Mouse (Mus musculus) c-Kit-positive CD71-positive TER-119-positive erythroid progenitor cells, embryonic 14.5 days (primary cell): ENCODE results near the gene Camkk1.
A peak's percentile ranks its signal among the peaks of the same experiment; 100 is the strongest.

Experiments
- DNase-seq: peaks from one replicate; pipeline ENCODE4 v3.0.0-alpha.2; 2013; ENCODE audit warnings: low spot score

Gene Camkk1

DNA sequence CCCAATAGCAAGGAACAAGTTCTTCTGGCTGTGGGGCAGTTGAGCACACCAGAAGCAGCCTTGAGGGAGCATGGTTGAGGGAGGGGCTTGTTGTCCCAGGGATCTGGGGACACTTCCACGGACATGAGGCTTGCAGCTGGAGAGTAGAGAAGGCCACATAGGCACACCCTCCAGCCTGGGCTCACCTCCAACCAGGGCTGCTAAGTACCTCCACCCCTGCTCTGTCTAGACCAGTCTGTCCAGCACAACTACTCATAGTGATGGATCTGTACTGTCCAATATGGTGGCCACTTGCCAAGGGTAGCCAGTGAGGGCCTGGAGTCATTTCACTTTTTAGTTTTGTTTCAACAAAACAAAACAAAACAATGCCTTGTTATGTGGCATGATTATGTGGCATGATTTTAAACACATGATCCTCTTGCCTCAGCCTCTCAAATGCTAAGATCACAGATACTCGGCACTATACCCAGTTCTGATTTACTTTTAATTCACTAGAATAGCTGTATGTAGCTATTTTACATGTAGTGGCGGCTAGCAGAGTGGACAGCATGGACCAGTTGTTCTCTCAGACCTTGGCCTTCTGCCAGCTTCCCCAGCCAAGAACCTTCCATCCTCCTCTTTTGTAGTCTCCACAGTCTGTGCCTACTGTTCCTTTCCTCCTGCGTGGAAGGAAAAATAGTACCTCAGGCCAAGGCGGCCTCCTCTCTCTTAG is 3.3 kb upstream of the Camkk1 start:
- no peak for DNase-seq

DNA sequence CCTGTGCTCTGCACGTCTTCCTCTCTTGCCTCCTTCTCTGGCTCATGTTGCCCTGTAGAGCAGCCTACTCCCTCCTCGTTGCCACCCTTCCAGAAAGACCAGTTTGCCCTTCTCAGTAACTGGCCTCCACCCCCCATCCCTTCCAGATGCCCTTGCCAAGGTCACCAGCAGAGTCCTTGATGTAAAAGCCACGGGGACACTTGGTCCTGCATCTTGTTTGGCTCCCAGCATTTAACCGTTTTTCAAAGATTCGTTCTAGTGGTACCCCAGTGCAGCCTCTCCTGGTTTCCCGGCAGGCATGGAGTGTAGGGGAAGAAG is 2.7 kb upstream of the Camkk1 start:
- DNase-seq, result no peak

DNA sequence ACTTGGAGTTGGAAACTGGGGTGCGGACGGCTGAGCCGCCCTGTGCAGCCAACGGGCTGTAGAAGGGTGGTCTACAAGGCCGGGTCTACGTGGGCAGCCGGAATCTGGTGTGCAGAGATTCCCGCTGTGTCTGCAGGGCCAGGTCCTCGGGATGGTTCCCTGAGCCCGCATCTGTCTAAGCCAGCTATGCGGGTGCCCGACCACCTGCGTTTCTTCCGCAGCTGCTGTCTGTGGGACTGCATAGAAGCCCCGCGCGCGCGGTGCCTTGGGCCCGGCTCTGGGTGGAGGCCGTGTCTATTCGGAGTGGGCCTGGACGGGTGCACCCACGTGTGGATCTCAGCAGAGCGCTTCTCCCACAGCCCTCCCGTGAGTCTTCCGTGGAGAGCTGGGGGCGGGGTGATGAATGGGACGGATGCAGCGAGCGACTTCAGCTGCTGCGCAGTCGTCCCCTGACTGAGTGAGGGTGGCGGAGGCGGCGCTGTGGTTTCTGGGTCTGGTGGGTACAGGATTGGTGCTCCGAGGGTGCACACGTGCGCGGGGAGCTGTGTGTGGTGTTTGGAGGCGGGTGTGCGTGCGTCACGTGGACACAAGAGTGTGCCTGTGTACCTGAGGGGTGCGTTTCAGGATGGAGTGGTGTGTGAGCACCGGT is 463 bp downstream of the Camkk1 start:
- no peak for DNase-seq

DNA sequence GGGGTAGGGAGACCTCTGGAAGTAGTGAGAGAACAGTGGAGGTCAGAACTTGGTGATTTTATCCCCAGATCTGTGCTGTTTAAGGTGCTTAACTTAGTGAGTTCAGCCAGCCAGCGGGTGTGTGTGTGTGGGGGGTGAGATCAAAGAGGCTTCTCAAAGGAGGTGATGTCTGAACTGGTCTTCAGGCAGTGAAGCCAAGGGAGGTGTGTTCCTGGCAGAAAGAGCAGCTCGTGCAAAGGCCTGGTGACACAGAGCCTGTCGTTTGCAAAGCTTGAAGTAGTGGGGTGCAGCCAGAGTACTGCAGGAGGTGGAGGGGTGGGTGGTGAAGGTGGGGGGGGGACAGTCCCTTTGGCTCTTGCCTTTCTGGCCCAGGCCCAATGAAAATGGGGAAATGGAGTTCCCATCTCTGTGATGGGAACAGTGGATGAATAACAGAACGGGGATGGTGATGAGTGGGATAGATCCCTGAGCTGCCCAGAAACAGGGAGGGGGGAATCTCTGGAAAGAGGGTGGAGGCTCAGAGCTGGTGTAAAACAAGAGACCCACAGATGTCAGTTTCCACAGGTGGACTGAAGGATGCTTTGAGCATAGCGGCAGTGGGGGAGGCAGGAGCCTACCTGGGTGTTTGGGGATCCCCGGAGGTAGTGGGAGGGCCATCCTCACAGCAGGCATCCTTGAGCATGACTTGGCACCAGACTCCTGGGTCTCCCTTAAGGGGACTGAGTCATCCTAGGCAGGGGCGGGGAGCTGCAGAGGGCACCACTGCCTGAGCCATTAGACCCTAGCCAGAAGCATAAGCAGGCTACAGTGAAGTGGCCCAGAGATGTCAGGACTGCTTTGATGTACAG is 2.4 kb downstream of the Camkk1 start:
- no peak for DNase-seq

DNA sequence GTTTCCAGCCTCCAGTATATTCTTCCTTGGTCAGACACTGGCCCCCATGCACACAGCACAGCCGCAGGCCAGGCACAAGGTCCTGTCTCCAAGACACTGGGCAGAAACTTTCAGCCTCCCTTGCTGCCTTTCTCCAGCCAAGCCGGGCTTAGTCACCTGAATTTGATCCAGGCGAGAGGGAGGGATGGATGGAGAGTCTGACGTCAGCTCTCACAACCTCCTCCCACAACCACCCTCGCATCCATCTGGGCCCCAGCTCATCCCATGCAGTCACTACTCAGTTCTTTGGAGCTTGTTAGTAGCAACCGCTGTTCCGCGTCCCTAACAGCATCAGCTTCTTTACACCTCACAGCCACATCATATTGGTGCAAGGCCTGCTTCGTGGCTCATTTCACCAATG is 4.3 kb downstream of the Camkk1 start:
- DNase-seq, result no peak

DNA sequence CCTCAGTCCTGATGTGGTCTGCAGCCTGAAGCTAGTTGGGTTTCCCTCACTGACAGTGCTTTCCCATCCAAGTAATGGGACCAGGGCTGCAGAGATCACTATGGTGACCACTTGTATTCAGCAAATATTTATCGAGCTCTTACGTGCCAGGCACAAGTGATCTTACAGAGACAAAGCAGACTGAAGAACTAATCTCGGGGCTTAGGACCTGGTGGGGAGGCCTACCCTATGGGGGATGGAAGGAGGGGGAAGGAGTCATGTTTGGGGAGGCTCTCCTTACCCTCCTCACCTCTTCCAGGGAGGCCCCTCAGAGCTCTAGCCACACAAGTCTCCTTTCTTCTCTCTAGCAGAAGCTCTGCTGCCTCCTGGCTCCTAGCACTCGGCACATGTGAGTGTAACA is 5.0 kb downstream of the Camkk1 start:
- no peak for DNase-seq

DNA sequence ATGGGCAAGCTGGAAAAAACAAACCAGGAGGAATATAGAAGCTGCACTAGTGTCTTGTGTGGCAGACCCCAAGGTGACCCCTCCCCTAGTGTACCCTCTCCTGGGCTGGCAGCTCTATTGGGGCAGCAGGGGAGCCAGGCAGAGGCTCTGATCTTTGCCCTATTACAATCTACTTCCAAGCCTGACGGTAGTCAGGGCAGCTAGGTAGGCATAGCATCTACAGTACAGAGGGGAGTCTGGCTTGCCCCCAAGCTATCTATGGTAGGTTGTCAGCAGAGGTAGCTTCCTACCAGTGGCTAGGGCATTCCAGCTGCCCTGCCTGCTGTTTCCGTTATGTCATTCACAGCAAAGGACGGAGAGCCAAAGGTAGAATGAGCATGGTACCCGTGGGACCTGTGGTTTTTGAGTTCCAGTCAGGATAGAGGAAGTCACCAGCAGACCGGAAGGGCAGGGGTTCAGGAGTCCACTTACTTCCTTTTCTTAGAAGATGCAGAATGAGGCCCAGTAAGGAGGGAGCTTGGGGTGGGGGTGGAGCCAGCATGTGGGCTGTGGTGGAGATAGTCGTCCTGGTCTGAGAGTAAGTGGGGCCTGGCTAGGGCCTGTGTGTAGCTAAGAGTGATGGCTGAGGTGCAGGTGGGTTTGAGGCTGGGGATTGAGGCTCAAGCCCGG is 5.6 kb downstream of the Camkk1 start:
- no peak for DNase-seq

DNA sequence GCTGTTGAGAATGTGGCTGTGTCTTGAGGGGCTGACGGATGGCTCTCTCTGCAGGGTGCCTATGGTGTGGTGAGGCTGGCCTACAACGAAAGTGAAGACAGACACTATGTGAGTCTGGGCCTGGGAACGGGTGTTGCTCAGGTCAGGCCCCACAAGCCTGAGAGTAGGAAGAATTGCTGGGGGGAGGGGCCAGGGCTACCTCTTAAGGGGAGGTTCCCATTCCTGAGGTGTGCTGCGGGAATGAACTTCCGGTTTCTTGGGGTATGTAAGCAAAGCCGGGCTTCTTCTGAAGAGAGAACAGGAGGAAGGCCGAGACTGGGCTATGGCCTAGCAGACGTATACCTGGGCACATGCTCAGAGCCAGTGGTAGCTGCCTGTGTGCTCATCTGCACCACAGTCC is 8.2 kb downstream of the Camkk1 start:
- no peak for DNase-seq

DNA sequence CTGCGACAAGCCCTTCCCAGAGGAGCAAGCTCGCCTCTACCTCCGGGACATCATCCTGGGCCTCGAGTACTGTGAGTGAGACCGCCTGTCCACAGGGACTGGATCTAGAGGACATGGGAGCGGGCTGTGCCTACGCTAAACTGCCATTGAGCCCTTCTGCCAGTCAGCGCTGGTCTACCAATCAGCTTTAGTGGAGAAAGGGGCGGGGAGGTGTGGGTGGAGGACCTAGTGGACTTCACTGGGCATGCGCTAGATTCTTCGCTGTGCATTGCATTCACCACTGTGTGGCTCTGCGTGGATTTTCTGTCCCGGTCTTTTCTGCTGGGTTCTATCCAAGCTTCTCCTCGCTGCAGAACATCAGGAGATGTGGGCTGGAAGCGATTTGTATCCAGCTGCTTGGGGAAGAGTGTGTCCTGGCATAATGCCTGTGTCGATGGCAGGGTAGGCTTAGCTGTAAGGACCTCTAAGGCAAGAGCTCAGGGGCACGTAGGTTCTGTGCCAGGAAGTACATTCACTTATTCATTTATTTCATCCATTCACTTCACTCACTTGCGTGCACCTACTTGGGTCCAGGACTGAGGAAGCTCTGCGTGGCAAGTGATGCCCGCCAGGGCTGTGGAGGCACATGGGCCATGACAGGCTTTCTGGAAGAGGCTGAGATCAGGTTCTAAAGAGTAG is 12.2 kb downstream of the Camkk1 start:
- DNase-seq, result peak; percentile 73

DNA sequence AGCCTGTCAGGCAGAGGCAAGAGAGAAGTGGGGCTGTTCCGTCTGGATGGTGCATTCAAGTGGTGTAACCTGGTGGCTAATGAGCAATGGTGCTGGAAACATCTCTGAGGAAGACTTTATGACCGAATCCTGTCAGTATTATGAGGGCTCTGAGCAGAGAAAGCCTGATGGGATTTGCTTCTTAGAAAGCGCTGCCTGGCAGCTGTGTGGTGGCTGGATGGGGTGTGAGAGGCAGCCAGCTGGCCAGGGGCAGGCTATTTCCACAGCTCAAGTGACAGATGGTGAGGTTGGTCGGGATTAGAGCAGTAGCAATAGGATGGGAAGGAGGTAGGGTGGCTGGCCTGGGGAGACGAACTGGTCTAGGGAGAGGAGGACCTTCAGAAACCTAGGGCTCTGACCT is 12.7 kb downstream of the Camkk1 start:
- no peak for DNase-seq

DNA sequence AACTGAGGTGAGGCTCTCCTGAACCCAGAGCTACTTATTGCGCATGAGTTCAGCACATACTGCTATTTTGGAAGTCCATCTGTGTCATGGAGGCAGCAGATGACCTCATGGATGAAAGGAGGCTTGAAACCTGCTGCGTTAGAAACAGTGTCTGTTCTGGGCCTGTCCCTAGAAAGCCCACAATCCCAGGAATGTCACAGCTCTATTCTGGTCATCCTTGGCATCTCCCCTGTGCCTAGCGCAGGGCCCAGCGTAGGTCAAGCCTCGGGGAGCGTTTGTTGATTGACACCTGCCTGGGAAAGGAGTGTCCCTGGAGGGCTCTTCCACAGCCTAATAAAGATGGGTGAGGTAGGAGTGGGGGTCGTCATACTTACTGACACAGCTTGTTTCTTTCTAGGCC is 17.3 kb downstream of the Camkk1 start:
- DNase-seq, result no peak

DNA sequence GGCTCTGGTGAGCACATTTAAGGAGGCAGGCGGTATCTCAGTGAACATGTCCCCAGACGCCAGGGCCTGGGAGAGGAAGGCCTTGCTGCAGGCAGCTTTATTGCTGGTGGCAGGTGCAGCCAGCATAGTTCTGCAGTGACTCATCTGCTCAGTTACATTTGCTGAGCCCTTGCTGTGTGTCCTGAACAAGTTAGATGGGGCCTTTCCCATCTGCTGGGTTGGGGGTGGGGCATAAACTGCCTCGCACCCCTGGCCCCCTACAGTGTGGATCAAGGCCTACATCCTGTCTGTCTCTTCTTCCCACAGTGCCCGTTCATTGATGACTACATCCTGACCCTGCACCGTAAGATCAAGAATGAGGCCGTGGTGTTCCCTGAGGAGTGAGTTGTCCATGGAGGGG is 18.1 kb downstream of the Camkk1 start:
- DNase-seq, result no peak

DNA sequence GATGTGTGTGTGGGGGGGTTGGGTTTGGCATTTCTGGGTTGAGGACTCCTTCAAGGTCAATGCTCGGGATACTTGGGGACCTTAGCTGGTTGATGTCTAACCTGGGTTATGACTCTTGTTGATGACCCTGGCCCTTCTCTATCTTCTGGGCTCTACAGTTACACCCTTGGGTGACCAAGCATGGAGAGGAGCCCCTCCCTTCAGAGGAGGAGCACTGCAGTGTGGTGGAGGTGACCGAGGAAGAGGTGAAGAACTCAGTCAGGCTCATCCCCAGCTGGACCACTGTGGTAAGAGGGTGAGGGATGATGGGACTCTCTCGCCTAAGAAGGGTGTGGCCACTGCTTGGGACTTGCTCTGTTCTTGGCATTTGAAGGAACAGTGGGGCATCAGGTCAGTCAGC is 18.9 kb downstream of the Camkk1 start:
- DNase-seq, result no peak

DNA sequence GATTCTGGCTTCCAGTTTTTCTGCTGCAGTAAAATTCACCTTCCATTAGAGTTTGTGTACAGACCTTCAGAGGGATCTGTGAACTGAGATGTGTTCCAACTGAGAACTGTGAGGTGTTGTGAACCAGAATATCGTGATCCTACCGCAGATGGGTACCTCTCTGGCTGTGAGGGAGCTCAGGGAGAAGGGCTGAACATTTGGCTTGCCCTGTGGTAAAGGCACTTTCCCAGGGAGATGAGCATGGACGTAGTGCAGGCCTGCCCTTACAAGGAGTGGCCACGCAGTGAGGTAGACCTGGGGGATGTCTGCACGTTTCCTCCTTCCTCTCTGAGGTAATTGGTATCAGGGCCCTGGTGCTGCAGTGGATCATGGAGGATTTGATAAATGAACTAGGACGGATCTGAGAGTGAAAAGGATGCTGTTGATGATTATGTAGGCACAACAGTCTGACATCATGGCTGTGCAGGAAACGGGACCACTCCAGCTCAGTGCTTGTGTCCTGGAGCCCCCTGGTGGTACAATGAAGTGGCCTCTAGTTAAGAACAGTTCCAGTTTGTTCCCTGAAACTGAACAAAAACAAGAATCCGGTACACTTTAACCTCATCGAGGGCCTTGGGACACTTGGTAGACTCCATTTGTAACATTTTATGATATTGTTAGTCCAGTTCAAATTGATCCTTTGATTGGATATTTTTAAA is 20.4 kb downstream of the Camkk1 start:
- no peak for DNase-seq

DNA sequence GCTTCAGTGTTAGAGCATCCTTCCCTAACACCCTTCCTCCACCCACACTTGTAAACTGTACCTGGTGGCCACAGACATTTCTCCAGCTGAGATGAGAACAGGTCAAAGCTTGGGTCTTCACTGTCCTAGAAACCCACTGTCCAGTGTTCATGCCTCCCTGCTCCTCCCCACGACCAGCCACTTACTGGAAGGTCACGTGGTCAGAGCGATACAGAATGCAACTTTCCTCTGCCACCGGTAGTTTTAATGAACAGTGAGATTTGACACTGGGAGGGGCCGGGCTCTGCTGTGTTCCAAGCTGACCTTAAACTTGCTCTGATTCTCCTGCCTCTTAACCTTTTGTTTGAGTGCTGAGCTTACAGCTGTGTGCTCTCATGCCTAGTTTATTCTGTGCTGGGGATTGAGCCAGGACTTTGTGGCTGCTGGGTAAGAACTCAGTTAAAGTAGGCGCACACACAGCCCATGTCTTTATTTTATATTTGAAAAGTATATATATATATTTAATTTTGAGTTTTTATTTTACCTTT is 25.5 kb downstream of the Camkk1 start:
- DNase-seq, result no peak

DNA sequence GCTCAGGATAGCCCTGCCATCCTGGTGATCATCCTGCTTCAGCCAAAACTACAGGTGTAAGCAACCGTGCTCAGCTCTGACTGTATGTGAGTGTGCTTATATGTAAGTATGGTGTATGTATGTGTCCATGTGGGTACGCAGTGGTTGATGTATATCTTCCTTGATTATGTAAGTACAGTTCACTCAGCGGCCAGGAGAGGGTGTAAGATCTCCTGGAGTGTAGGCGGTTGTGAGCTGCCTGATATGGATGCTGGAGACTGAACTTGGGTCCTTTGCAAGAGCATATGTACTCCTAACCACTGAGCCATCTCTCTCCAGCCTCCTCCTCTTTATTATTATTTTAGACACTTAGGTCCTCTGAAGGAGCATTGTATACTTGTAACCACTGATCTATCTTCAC is 26.0 kb downstream of the Camkk1 start:
- DNase-seq, result no peak

DNA sequence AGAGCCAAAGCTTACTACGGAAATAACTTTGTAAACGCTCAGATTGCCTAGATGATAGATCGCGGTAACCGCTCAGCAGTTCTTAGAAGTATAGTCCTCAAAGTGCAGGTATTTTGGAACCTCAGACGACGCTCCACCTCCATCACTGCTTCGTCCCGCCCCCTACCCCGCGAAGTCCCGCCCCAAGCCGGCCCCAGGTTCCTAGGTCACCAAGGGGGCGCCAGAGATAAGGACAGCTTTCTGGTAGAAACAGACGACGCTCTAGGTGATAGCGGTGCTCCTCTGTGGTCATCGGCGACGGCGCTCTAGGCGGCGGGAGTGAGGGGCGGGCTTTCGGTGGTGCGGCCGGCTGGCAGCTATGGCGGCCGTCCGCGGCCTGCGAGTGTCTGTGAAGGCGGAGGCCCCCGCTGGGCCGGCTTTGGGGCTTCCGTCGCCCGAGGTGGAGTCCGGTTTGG is 28.8 kb downstream of the Camkk1 start, which contains the start of gene Ncbp3:
TSS of gene Ncbp3 (plus strand) at position 242 of the 455 bp plus-strand sequence.
- peak; percentile 97 for DNase-seq

DNA sequence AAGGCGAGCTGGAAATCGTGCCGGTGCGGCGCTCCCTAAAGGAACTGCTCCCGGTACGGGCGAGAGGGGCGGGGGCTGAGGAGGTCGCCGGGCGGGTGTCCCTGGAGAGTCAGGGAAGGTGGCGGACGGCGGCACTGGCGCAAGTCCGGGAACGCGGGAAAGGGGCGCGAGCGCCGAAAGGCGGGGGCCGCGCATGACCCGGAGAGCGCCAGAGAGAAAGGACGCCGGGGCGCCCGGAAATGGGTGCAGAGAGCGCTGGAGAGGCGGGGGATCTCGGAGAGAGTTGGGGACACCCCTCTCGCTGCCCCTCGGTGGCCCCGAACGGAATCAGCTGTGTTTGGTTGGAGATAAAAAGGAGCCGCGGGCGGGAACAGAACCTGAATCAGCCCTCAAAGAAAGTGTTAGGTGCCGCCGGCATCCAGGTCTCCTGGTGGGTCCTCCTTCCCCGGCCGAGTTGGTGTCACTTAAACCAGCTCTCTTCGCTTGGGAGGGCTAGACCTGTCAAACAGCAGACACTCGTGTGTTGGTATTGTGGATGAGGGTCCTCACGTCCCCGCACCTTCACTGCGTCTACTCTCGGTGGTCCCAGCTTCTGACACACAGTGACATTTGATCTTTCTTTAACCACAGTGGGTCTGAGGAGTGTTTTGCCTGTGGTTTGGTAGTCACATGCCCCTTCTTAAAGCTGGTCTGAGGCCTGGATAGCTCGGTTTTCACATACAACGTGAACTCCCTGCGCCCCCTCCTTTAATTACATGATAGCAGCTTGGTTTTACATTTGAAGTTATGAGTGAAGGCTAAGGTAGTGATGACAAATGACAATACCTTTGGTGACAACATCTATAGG is 29.4 kb downstream of the Camkk1 start:
- DNase-seq, result peak; percentile 66

DNA sequence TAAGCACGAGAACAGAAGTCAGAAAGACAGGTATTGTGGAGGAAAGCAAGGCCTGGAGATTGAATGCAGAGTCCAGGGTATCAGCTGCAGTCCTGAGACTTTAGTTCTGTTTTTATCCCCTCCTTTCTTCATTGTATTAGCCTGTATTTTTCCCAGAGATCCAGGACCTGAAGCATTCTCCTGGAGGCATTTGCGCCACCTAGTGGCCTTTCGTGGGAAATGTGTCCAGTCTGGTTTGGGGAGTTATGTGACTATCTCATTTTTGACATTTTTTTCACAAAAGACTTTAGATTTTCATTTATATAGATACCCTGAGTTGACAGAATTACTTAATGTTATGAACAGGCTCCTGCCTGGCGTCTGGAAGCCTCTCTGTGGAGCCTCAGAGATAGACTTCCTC is 30.5 kb downstream of the Camkk1 start:
- peak; percentile 84 for DNase-seq

DNA sequence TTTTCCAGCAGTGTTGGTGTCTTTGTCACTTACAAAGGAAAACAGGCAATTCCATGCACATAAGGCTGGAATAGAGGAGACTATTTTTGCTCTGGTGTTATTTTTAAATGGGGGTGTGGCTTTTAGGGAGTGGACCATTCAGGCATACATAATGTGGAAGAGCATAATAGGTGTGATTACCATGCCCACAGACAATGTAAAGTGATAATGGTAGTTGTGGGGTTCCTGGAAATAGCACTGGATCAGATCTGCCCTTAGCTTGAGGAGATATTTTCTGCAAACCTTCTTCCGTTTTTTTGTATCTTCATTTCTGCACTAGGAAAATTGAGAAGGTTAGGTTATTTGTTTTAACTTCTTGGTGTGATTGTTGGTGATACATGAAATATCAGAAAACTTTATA is 34.0 kb downstream of the Camkk1 start:
- no peak for DNase-seq
